In genomic region chr6:39117584-39118455, GRCm38 (mm10) we compare ENCODE assay signal across 8 mouse cellular contexts. TPM values are rescaled to one million over a fixed set of nuclear protein-coding genes. Genes with fewer than 3 reads are reported as not detected.
A peak's percentile ranks its signal among the peaks of the same experiment; 100 is the strongest.
DNase-seq lines count a peak whose midpoint lies in the region; ATAC-seq lines count a peak whose summit lies in the region.

Gene Parp12 (minus strand): TSS chr6:39118349.

- intact Hi-C loops in gastrocnemius, postnatal 36 days (cut with DNase I), result no loop called here
- intact Hi-C loops in left cerebral cortex, postnatal 4 days (cut with DNase I), result no loop called here

- no peaks in the 10 kb centered on the region for H3K4me1 ChIP-seq in intestine, embryonic 14.5 days (replicated peaks; ENCODE audit: control insufficient read depth, insufficient read depth, low read length)
- H3K4me1 ChIP-seq in midbrain, embryonic 10.5 days, result peaks cover 14% of the 10 kb centered on the region

- H3K36me3 ChIP-seq in intestine, embryonic 14.5 days (ENCODE audit: control insufficient read depth, insufficient read depth, low read length), result no peaks in the 10 kb centered on the region
- no peaks in the 10 kb centered on the region for H3K36me3 ChIP-seq in midbrain, embryonic 10.5 days

- peak within 1 kb of the TSS; percentile 40; the same call in 1 of the 2 replicates for H3K27ac ChIP-seq in intestine, embryonic 14.5 days (ENCODE audit: low read depth)
- peak within 1 kb of the TSS; percentile 75 for H3K27ac ChIP-seq in midbrain, embryonic 10.5 days (replicated peaks)

- H3K4me2 ChIP-seq in intestine, embryonic 14.5 days (ENCODE audit: low read length), result peak within 1 kb of the TSS; percentile 51

- peak within 1 kb of the TSS; percentile 77 for H3K4me3 ChIP-seq in intestine, embryonic 14.5 days (ENCODE audit: low read depth, low read length)
- H3K4me3 ChIP-seq in midbrain, embryonic 10.5 days, result peak within 1 kb of the TSS; percentile 67

- H3K9ac ChIP-seq in intestine, embryonic 14.5 days (ENCODE audit: low read length), result peak within 1 kb of the TSS; percentile 74

- peaks cover 18% of the 10 kb centered on the region for H3K27me3 ChIP-seq in intestine, embryonic 14.5 days (replicated peaks; ENCODE audit: control insufficient read depth, insufficient read depth, low read length)
- peaks cover 63% of the 10 kb centered on the region for H3K27me3 ChIP-seq in midbrain, embryonic 10.5 days (ENCODE audit: low read depth, poor library complexity, severe bottlenecking)

- 2% methylated on average over 91 of the region's 101 CpGs for WGBS in intestine, embryonic 14.5 days
- 4% methylated on average over 101 of the region's 101 CpGs for WGBS in midbrain, embryonic 10.5 days

- peak; percentile 82 for ATAC-seq in intestine, embryonic 14.5 days (replicated peaks; ENCODE audit: low FRiP score, low TSS enrichment, low read depth)

- no peaks in the 10 kb centered on the region for H3K9me3 ChIP-seq in intestine, embryonic 14.5 days (ENCODE audit: control insufficient read depth, low read length)
- peaks cover 7% of the 10 kb centered on the region for H3K9me3 ChIP-seq in midbrain, embryonic 10.5 days (replicated peaks)

- peak; percentile 91 for DNase-seq in adrenal gland, adult 2 months
- peak; percentile 81 for DNase-seq in embryo, embryonic 11 days
- peak; percentile 77 to 80 for DNase-seq in gastrocnemius, postnatal 36 days
- peak; percentile 86 for DNase-seq in intestine, embryonic 14.5 days (ENCODE audit: low spot score)
- DNase-seq in left cerebral cortex, postnatal 4 days, result peak; percentile 65
- peak; percentile 64 for DNase-seq in midbrain, embryonic 10.5 days (ENCODE audit: low spot score)
- peak; percentile 17 to 21 for DNase-seq in right cerebral cortex, postnatal 36 days (ENCODE audit: low spot score in 2 of 2)
- DNase-seq in urinary bladder, postnatal 4 days (ENCODE audit: low spot score in 2 of 2), result peak; percentile 74 to 77

RNA-seq across cellular contexts. Expression of gene Parp12, which starts in this region (rescaled TPM):
- total RNA-seq in adrenal gland, adult 2 months (2021), result 10 to 100 TPM; 15.3 to 20.3 TPM
- 29.6 and 33.0 TPM in 2 replicates for polyA plus RNA-seq in adrenal gland, adult 2 months (2012; rRNA removed)
- 1 to 10 TPM; 3.1 to 3.2 TPM for total RNA-seq in gastrocnemius, postnatal 36 days (2021)
- 9.2 and 10.1 TPM in 2 replicates for polyA plus RNA-seq in intestine, embryonic 14.5 days (2014; fragmentation: Nextera tagmentation; extraction: Ambion mirVana)
- total RNA-seq in left cerebral cortex, postnatal 4 days (2021), result 1 to 10 TPM; 3.2 to 3.7 TPM
- polyA plus RNA-seq in midbrain, embryonic 10.5 days (2016; fragmentation: Nextera tagmentation; extraction: Ambion mirVana), result 0.94 and 2.1 TPM in 2 replicates

Comparison
In these comparisons a context has a peak if more than half of its experiments do, and no peak if none do; other contexts are left out.
1. Peak in every context shown above with its lines: DNase-seq, ATAC-seq, H3K4me3 ChIP-seq and H3K27ac ChIP-seq.
2. DNase-seq: peak in every context shown above with its lines; median percentile 91 in adrenal gland, adult 2 months; 86 in intestine, embryonic 14.5 days; 81 in embryo, embryonic 11 days; 78 in gastrocnemius, postnatal 36 days; 76 in urinary bladder, postnatal 4 days; 65 in left cerebral cortex, postnatal 4 days; 64 in midbrain, embryonic 10.5 days; 19 in right cerebral cortex, postnatal 36 days.